Mouse (Mus musculus) brain, embryonic 14.5 days (tissue): ENCODE data around the gene Rai1.

Experiments used
- CTCF ChIP-seq: fragments of 200-500 bp; IDR thresholded peaks from 2 replicates; pipeline ENCODE4 v1.5.1; 2012; ENCODE audit warnings: inconsistent platforms, mild to moderate bottlenecking, moderate library complexity, borderline replicate concordance; ENCODE audit not compliant: insufficient read depth, insufficient read length; ENCODE audit errors: extremely low read depth
- POLR2A ChIP-seq: fragments of 200-500 bp; IDR thresholded peaks from 2 replicates; pipeline ENCODE4 v1.6.1; 2012; ENCODE audit warnings: mild to moderate bottlenecking, inconsistent platforms, borderline replicate concordance; ENCODE audit not compliant: poor library complexity, insufficient read depth, insufficient read length, severe bottlenecking; ENCODE audit errors: extremely low read depth

DNA sequence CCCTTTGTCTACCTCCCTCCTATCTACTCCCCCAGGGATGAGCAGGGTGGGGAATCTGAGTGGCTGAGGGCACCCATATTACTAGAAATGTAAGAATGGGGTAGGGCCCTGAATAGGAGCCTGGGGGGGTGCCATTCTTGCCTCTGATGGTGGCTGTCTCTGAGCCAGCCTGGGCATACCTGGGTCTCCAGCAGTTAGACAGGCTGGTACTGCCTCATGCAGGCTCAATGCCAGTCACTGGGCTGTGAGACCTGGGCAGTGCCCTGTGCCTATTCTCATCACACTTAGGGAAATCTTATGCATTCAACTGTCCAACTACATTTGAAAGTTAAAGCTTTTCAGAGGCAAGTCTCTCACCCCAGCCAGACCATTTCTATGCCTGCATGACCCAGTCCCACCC, 11.6 kb upstream of the Rai1 start:
- no peak for TF ChIP-seq CTCF
- TF ChIP-seq POLR2A: no peak
